Mouse (Mus musculus) small intestine, adult 2 months (tissue): ENCODE measurements around the gene Glb1. TPM values are rescaled to one million over a fixed set of nuclear protein-coding genes. Genes with fewer than 3 reads are reported as not detected.

Experiments
- H3K27ac ChIP-seq: fragments of 200-500 bp; 2 replicates; pipeline ENCODE4 v1.5.1; 2012; ENCODE audit warnings: low read depth, low read length, control low read depth, inconsistent platforms; ENCODE audit not compliant: insufficient read depth
- H3K27me3 ChIP-seq: fragments of 200-500 bp; 2 replicates; pipeline ENCODE4 v1.6.1; 2012; ENCODE audit warnings: mild to moderate bottlenecking, moderate library complexity, low read length, inconsistent platforms; ENCODE audit not compliant: control insufficient read depth, insufficient read depth
- H3K36me3 ChIP-seq: fragments of 200-500 bp; 2 replicates; pipeline ENCODE4 v1.6.1; 2012; ENCODE audit warnings: mild to moderate bottlenecking, low read length, control low read depth, inconsistent platforms; ENCODE audit not compliant: control insufficient read depth, insufficient read depth
- H3K4me1 ChIP-seq: fragments of 200-500 bp; 2 replicates; pipeline ENCODE4 v1.6.1; 2012; ENCODE audit warnings: low read length, inconsistent platforms, mixed read lengths; ENCODE audit not compliant: control insufficient read depth, insufficient read depth, insufficient read length
- H3K4me3 ChIP-seq: fragments of 200-500 bp; 2 replicates; pipeline ENCODE4 v1.5.1; 2012; ENCODE audit warnings: low read depth, mild to moderate bottlenecking, control low read depth, inconsistent platforms, low read length, moderate library complexity
- CTCF ChIP-seq: fragments of 200-500 bp; IDR thresholded peaks from 2 replicates; pipeline ENCODE4 v1.5.1; 2012; ENCODE audit warnings: low read depth, mild to moderate bottlenecking, control low read depth, inconsistent platforms, low read length, moderate library complexity, mixed read lengths; ENCODE audit not compliant: insufficient replicate concordance, insufficient read length; ENCODE audit errors: extremely low read depth
- POLR2A ChIP-seq: fragments of 200-500 bp; IDR thresholded peaks from 2 replicates; pipeline ENCODE4 v1.6.1; 2012; ENCODE audit warnings: low read depth, mild to moderate bottlenecking, control low read depth, inconsistent platforms, low read length, moderate library complexity
- whole genome bisulfite sequencing: fragments of 180-500 bp; shearing (Covaris S2); methylation state at CpG from one replicate; pipeline ENCODE4 v1.1.7; 2018; 5-methylcytosine and 5-hydroxymethylcytosine counted together
- polyA plus RNA-seq: library from polyadenylated mRNA; depleted of rRNA; stranded (reverse); fragments of >200 nt; gene quantifications from 2 replicates; pipeline ENCODE4 v1.2.3, GENCODE M21; 2012

Glb1 gene
- polyA plus RNA-seq, 1 experiment = 25.4 TPM

GRCm38 (mm10) chr9:114498218-114498617 lies 97.3 kb downstream of the Glb1 start:
- Histone ChIP-seq H3K27me3 (no peaks in the 10 kb centered on the region), H3K36me3 (no peaks in the 10 kb centered on the region), H3K4me1 (peaks cover 2% of the 10 kb centered on the region; the same call in 1 of the 2 replicates), H3K4me3 (no peak overlapping the region), H3K27ac (no peak overlapping the region)
- TF ChIP-seq CTCF = peak; percentile 93; the same call in 1 of the 2 replicates
- TF ChIP-seq POLR2A = no peak
- WGBS = 6% methylated on average over 11 of the region's 11 CpGs

- Histone ChIP-seq H3K4me3 (no peak overlapping the region), H3K4me1 (peaks cover 2% of the 10 kb centered on the region; the same call in 1 of the 2 replicates), H3K27me3 (no peaks in the 10 kb centered on the region), H3K27ac (no peak overlapping the region), H3K36me3 (no peaks in the 10 kb centered on the region)
- 20% methylated on average over 15 of the region's 15 CpGs for WGBS
- TF ChIP-seq CTCF = peak; percentile 54; the same call in 1 of the 2 replicates
- no peak for TF ChIP-seq POLR2A
Observed at GRCm38 (mm10) chr9:114499783-114500515, 99.1 kb downstream of the Glb1 start.

GRCm38 (mm10) chr9:114501111-114501510 lies 100.2 kb downstream of the Glb1 start:
- Histone ChIP-seq H3K36me3 (no peaks in the 10 kb centered on the region), H3K27me3 (no peaks in the 10 kb centered on the region), H3K4me3 (no peak overlapping the region), H3K4me1 (peaks cover 2% of the 10 kb centered on the region; the same call in 1 of the 2 replicates), H3K27ac (no peak overlapping the region)
- WGBS = 82% methylated on average over 7 of the region's 7 CpGs
- no peak for TF ChIP-seq CTCF
- no peak for TF ChIP-seq POLR2A

- Histone ChIP-seq H3K27me3 (no peaks in the 10 kb centered on the region), H3K27ac (no peak overlapping the region), H3K36me3 (no peaks in the 10 kb centered on the region), H3K4me3 (no peak overlapping the region), H3K4me1 (peaks cover 2% of the 10 kb centered on the region; the same call in 1 of the 2 replicates)
- 98% methylated on average over 11 of the region's 11 CpGs for WGBS
- TF ChIP-seq POLR2A (no peak), CTCF (no peak)
Observed at GRCm38 (mm10) chr9:114501913-114502312, 101.0 kb downstream of the Glb1 start.

- WGBS = 38% methylated on average over 15 of the region's 15 CpGs
- peaks cover 2% of the 10 kb centered on the region; the same call in 1 of the 2 replicates for H3K4me1 ChIP-seq
- no peak overlapping the region for H3K4me3 ChIP-seq
- H3K36me3 ChIP-seq = no peaks in the 10 kb centered on the region
- no peak overlapping the region for H3K27ac ChIP-seq
- H3K27me3 ChIP-seq = no peaks in the 10 kb centered on the region
- no peak for TF ChIP-seq POLR2A
- no peak for TF ChIP-seq CTCF
Observed at GRCm38 (mm10) chr9:114502711-114503427, 102.0 kb downstream of the Glb1 start.

- no peaks in the 10 kb centered on the region for H3K27me3 ChIP-seq
- no peak within 1 kb of the TSS for H3K4me3 ChIP-seq
- TF ChIP-seq POLR2A (no peak), CTCF (no peak)
- H3K4me1 ChIP-seq = peaks cover 2% of the 10 kb centered on the region; the same call in 1 of the 2 replicates
- H3K27ac ChIP-seq = no peak within 1 kb of the TSS
- no peaks in the 10 kb centered on the region for H3K36me3 ChIP-seq
- WGBS = 68% methylated on average over 9 of the region's 9 CpGs
Observed at GRCm38 (mm10) chr9:114504816-114505215, 103.9 kb downstream of the Glb1 start, which contains the start of gene Ccr4. Gene Ccr4, minus strand, starts transcription at chr9:114504916.

- TF ChIP-seq POLR2A = no peak
- no peak for TF ChIP-seq CTCF
- 59% methylated on average over 4 of the region's 4 CpGs for WGBS
- no peaks in the 10 kb centered on the region for H3K36me3 ChIP-seq
Observed at GRCm38 (mm10) chr9:114506564-114506963, 105.7 kb downstream of the Glb1 start.

More at GRCm38 (mm10) chr9:114506564-114506963, 105.7 kb downstream of the Glb1 start:
- H3K4me3 ChIP-seq = no peak overlapping the region
- no peak overlapping the region for H3K27ac ChIP-seq
- H3K4me1 ChIP-seq = peaks cover 2% of the 10 kb centered on the region; the same call in 1 of the 2 replicates
- no peaks in the 10 kb centered on the region for H3K27me3 ChIP-seq
